Mouse (Mus musculus) layer of hippocampus, adult 2 months (tissue): ENCODE measurements at regions not wholly inside any gene's neighbourhood (a gene's known extent, or its start where the extent isn't known, plus 50 kb on each side); places are given as distances from the start of the nearest gene placed in this dataset.
A peak's percentile ranks its signal among the peaks of the same experiment; 100 is the strongest.

ENCODE experiments used
- DNase-seq, 2 experiments: peaks; one replicate each; pipeline ENCODE4 v3.0.0; 2022; ENCODE audit warnings: low spot score in 2 of 2
- H3K27ac ChIP-seq: fragments of 200-600 bp; 2 replicates; pipeline ENCODE4 v1.8.1; 2022
- H3K4me3 ChIP-seq: fragments of 200-600 bp; 2 replicates; pipeline ENCODE4 v1.8.1; 2022; ENCODE audit warnings: mild to moderate bottlenecking
- CTCF ChIP-seq: fragments of 200-600 bp; conservative IDR thresholded peaks from 2 replicates; pipeline ENCODE4 v1.8.1; 2022; ENCODE audit warnings: antibody characterized with exemption, mild to moderate bottlenecking, moderate library complexity

- Histone ChIP-seq H3K27ac (no peak overlapping the region), H3K4me3 (no peak overlapping the region)
- no peak for DNase-seq
- TF ChIP-seq CTCF: peak; percentile 78
Observed at GRCm38 (mm10) chr2:96234613-96235012, 83.4 kb upstream of the Lrrc4c start.

- Histone ChIP-seq H3K4me3 (no peak overlapping the region), H3K27ac (no peak overlapping the region)
- no peak for TF ChIP-seq CTCF
- DNase-seq: no peak
Observed at GRCm38 (mm10) chr2:96239246-96239645, 78.7 kb upstream of the Lrrc4c start.

- no peak overlapping the region for H3K27ac ChIP-seq
- no peak overlapping the region for H3K4me3 ChIP-seq
- no peak for DNase-seq
Observed at GRCm38 (mm10) chr2:96240543-96241090, 77.4 kb upstream of the Lrrc4c start.

GRCm38 (mm10) chr2:96253661-96254060 is 64.3 kb upstream of the Lrrc4c start:
- TF ChIP-seq CTCF: no peak
- Histone ChIP-seq H3K27ac (no peak overlapping the region), H3K4me3 (no peak overlapping the region)
- DNase-seq: no peak

More at GRCm38 (mm10) chr2:96240543-96241090, 77.4 kb upstream of the Lrrc4c start:
- TF ChIP-seq CTCF: no peak

GRCm38 (mm10) chr2:96256491-96256890 is 61.5 kb upstream of the Lrrc4c start:
- DNase-seq: no peak
- H3K27ac ChIP-seq: no peak overlapping the region
- H3K4me3 ChIP-seq: no peak overlapping the region
- TF ChIP-seq CTCF: no peak
